Mouse (Mus musculus) myocyte (in vitro differentiated cells): Measurements from ENCODE around the gene Timm13.

ENCODE experiments used
- CEBPB ChIP-seq: IDR thresholded peaks from 2 replicates; pipeline ENCODE4 v1.6.1; 2011; ENCODE audit warnings: mild to moderate bottlenecking, moderate library complexity; ENCODE audit not compliant: poor library complexity, insufficient read depth, severe bottlenecking
- MYOG ChIP-seq, 3 experiments: IDR thresholded peaks; one replicate each; pipeline ENCODE4 v1.6.1; 2011; ENCODE audit warnings: control low read depth in 2 of 3, low read depth in 2 of 3, mild to moderate bottlenecking in 2 of 3; ENCODE audit not compliant: insufficient read length in 2 of 3, control insufficient read depth in 1 of 3, insufficient read depth in 1 of 3
- POLR2A ChIP-seq: IDR thresholded peaks from one replicate; pipeline ENCODE4 v1.6.1; 2011; ENCODE audit warnings: low read depth, mild to moderate bottlenecking, control low read depth, moderate library complexity; ENCODE audit not compliant: insufficient read length
- SRF ChIP-seq: IDR thresholded peaks from one replicate; pipeline ENCODE4 v1.6.1; 2011; ENCODE audit warnings: low read depth; ENCODE audit not compliant: control insufficient read depth, insufficient read length
- TCF12 ChIP-seq: IDR thresholded peaks from one replicate; pipeline ENCODE4 v1.6.1; 2011; ENCODE audit warnings: mild to moderate bottlenecking, control low read depth; ENCODE audit not compliant: poor library complexity, insufficient read depth, severe bottlenecking

- TF ChIP-seq SRF (no peak), MYOG (IDR thresholded peaks at IDR 0.05; ENCODE audit: control insufficient read depth in 1 of 3, insufficient read depth in 1 of 3, insufficient read length in 2 of 3, low read depth in 2 of 3) (no peak), POLR2A (no peak), TCF12 (no peak), CEBPB (no peak)
Observed at GRCm38 (mm10) chr10:80896581-80897485, 3.9 kb downstream of the Timm13 start.
